Mouse (Mus musculus) embryo, embryonic 10 days (tissue): ENCODE measurements around the gene Fcmr.

Experiments used
- DNase-seq: peaks from one replicate; pipeline ENCODE4 v3.0.0-alpha.2; 2015; ENCODE audit warnings: low spot score

Fcmr gene

GRCm38 (mm10) chr1:130864238-130864637, 1.2 kb upstream of the Fcmr start:
- DNase-seq: no peak

GRCm38 (mm10) chr1:130864741-130865140, 728 bp upstream of the Fcmr start:
- no peak for DNase-seq

DNA sequence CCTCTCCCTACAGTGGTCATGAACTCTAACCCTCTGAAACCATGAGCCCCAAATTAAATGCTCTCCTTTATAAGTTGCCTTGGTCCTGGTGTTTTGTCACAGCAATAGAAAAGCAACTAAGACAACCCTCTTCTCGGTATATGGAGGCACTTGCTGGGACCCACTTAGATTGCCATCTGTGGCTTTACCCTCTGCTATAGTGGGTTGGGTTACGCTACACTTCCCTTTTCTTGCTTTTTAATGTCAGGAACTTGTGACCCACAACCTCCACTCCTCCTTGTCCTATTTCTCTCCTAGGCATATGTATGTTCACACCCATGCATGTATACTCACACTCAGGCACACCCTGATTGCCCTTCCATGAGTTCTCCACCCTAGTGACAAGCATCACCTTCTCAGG, 7.4 kb downstream of the Fcmr start:
- no peak for DNase-seq

GRCm38 (mm10) chr1:130875139-130875538, 9.7 kb downstream of the Fcmr start:
- peak; percentile 77 for DNase-seq

GRCm38 (mm10) chr1:130875910-130876309, 10.4 kb downstream of the Fcmr start:
- no peak for DNase-seq

DNA sequence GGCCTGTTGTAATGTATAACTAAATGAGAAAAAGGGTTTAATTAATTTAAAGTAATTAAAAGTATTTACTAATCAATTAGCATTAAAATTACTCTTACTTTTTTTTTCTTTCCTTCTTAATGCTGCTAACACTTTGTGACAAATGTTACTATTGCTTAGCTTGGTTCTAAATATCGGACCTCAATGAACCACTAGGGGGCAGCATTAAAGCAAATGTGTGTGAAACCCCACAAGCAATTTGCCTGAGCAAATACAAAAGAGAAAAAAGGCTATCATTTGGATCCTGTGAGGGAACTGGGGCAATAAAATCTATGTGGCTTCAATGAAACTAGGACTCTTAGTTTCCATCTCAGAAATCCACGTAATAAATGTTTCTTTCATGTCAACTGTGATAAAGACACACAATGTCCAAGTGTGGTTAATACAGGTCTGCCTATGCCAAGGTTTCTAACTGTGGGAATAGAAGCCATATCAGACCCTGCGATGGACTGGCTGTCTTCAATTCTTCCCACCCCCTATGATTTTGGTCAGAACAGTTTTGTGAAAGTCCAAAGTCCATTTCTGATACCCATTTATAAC, 11.6 kb downstream of the Fcmr start:
- DNase-seq: peak; percentile 87

GRCm38 (mm10) chr1:130877889-130878614, 12.6 kb downstream of the Fcmr start:
- DNase-seq: peak; percentile 54

DNA sequence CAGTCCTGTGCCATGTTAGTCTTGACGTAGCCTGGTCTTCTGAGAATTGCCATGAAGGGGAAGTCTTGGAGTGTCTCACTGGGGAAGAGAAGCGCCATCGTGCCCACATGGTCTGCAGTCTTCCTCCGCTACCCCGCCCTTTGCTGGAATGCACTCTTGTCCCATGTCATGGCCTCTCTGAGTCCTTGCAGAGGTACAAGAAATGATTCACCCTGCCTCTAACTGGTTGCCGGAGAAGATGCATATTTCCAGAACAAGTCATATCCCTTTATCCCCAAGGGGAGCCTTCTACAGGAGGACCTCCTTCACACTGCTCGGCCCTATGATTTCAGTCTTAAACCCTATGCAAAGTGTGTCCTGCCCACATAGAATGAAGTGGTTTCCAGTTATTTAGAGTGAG, 14.5 kb downstream of the Fcmr start:
- DNase-seq: no peak

GRCm38 (mm10) chr1:130883146-130883545, 17.7 kb downstream of the Fcmr start:
- DNase-seq: no peak

- no peak for DNase-seq
These were observed 21.9 kb downstream of the Fcmr start, which contains the start of gene Il24 for GRCm38 (mm10) chr1:130887354-130887753. Gene Il24 (minus strand): TSS chr1:130887454.

DNA sequence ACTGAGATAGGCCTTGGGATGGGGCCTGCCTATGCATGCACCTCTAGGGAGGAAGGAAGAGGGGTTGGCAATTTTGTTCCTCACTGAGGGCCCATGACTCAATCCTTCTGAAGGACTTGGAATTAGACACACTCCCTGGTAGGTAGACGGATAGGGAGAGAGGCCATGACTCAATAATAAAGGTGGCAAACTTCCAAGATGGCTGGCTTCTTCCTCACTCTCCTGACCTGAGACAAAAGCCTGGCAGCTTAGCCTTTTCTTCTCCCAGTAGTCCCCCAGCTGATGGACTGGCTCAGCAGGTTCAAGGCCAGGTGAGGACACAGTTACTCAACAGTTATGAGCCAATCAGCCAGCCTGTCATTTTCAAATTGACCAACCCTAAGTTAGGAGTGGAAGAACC, 27.0 kb downstream of the Fcmr start:
- DNase-seq: no peak

GRCm38 (mm10) chr1:130893329-130894040, 28.0 kb downstream of the Fcmr start:
- no peak for DNase-seq

- no peak for DNase-seq
These were observed 29.0 kb downstream of the Fcmr start for GRCm38 (mm10) chr1:130894468-130894867.

DNA sequence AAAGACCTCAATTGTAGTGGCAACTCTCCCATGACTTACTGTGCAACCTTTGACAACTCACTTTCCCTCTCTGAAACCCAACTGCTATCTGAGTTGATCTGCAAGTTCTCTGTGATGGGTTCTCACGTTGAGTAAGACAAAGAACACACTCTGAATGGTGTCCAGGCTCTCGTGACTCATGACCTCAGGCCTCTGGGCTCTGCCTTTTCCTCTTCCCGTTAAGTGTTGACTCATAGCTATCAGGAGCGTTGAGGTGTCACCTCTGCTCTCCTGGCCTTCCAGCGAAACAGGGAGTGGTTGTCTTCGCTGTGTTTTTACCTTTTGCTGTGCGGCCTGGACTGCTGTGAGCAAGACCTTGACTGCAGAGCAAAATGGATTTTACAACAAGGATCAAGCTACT, 37.0 kb downstream of the Fcmr start:
- no peak for DNase-seq

- no peak for DNase-seq
These were observed 46.0 kb downstream of the Fcmr start, which contains the start of gene Il20 for GRCm38 (mm10) chr1:130911401-130912010. Gene Il20 (minus strand): TSS chr1:130911451.

- DNase-seq: no peak
These were observed 53.0 kb downstream of the Fcmr start for GRCm38 (mm10) chr1:130918323-130918980.

DNA sequence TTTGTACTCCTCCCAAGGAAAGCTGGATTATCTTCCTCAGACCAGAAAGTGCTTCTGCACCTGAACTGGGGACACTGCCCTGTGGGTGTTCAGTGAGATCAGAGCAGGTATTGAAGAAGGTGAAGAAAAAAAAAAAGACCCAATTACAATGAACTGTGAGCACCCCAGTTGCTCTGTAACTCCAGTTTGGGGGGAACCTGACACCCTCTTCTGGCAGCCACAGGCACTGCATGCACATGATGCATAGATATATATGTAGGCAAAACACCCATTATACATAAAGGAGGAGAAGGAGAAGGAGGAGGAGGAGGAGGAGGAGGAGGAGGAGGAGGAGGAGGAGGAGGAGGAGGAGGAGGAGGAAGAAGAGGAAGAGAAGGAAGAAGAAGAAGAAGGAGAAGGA, 61.0 kb downstream of the Fcmr start:
- DNase-seq: no peak
